Mouse (Mus musculus): ENCODE measurements around the gene Hk3.

Gene Hk3

DNA sequence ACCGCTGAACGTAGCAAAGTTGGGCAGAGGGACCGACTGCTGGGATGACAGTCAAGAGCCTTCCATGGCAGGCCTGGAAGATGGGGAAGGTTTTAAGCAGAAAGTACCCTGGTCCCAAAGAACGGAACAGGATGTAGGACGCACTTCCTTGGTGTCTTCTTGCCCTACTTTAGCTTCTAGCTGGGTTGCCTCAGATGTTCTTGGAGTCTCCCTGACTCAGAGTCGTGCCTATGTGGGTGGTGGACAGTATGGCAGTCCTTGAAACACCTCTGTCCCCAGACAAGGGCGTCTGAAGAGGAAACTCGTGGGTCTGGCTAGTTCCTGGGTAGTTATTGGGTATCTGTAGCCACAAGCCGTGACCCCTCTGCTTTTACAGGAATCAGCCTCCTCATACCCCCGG is 19.1 kb downstream of the Hk3 start:
- DNase-seq (ENCODE audit: low spot score): no peak

DNA sequence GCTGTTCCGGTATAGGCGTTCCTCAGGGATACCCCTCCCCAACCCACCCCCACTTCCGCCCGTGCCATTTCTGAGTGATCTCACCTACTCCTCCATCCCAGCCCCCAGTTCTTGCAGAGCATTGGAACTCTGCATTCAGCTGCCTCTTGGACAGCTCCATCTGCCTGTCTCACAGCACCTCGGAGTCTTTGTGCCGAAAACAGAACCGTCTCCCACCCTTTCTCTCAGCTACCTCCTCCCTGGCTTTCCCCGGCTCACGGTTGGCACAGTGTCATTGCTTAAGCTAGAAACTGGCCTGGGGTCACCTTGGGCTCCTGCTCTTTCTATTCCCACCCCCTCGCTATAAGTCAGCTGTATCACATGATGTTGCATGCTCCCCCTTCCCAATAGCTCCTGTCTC is 20.8 kb downstream of the Hk3 start:
- no peak for DNase-seq (ENCODE audit: low spot score)

DNA sequence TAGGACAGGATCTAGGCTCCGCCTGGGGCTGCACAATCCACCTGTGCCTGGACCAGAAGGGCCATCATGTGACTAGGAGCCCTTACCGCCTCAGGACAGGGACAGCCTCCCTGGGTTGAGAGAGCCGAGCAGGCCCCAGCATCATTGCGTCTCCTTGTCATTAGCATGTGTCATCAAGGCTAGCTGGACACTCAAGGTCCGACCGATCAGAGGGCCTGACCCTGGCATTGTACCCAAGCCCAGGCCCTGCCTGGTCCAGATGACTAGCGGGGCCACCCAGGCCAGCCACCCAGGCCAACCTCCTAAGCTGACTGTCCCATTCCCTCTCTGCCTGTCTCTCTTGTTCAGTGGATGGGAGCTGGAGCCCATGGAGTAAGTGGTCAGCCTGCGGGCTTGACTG is 23.6 kb downstream of the Hk3 start:
- no peak for DNase-seq (ENCODE audit: low spot score)

DNA sequence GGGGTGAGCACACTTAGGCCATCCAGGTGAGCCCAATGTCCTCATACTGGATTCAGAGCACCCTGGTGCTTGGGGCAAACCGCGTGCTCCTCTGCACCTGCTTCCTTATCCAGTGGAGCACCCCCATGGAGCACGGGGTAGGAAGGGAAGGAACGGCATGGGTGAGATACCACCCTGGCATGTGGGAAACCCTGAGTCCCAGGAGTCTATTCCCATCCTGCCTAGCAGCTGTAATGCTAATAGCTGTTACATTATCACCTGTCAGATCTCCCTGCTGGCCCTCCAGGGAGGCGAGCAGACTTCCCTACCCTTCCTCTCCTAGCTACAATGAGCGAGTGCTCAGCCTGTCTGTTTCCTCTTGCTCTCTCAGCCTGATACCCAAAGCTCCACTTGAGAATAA is 26.0 kb downstream of the Hk3 start:
- no peak for DNase-seq (ENCODE audit: low spot score)

DNA sequence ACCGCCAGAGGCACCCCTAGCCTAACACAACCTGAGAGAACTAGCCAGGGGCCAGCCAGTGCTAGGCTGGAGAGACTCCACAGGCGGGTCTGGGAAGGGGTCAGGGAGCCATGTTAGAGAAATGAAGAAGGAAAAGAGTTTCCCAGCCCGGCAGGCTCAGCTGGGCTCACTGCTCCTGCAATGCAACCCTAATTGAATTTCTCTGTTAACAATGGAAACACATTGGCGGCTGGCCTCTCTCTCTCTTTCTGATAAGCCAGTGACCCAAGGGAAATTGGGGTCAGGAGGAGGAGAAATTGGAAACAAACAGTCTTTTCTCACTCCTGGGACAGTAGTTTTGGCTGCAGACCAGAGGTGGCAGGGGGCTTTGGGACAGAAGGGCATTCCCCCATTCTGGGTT is 26.6 kb downstream of the Hk3 start:
- DNase-seq (ENCODE audit: low spot score): no peak

DNA sequence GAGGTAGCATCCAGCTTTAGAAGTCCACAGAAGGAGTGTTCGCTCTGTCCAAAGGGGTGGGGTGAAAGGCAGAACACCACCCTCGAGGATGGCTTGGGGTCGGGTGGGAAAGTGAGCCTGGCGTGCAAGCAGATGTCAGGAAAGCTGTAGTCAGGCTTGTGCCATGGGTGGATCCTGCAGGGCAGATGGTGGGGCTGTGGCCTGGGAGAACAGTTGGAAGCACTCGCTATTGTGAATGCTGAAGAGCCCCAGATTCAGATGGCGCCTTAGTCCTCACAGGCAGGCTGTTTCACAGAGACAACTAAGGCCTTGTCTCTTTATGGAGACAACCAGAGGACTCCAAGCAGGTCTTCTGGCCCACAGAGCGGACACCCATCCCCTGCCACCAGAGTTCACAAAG is 29.0 kb downstream of the Hk3 start:
- peak; percentile 57 for DNase-seq (ENCODE audit: low spot score)

DNA sequence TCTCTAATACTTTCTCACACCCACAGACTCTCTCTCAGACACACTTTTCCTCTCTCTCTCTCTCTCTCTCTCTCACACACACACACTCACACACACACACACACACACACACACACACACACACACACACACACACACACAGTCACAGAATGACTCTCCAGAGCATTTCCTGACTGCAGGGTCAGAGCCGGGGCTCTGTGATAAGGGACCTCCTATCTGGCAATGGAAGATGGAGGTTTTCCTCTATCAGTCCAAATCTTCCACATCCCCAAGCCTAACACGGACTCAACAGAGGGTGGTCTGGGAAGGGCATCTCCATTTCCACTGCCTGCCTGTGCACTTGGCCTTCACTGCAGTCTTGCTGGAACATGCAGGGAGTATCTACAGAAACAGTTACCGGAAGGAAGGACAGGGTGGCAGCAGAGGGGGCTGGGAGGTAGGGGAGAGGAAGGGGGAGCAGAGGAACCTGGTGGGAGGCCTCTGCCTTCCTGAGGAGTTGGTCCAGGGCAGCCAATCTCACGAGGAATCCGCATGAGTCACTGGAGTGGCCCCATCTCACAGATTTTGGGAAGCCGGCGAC is 32.9 kb downstream of the Hk3 start:
- DNase-seq (ENCODE audit: low spot score): no peak

DNA sequence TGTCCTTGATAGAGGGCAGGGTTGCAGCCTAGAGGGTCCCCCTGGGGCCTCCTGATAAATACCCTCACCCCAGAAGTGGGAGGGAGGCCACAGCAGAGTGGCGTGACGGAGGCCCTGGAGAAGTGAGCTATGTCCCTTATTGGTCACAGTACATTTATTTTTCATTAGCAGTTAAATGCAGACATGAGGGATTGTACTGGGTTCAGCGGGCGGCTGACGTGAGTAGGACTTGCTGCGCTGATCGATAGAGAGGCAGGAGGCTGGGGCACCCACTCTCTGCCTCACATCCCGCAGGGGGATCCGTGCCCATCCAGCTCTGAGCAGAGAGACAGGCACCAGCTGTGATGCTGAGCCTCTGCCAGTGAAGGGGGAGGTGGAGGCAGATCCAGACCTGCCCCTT is 33.8 kb downstream of the Hk3 start:
- no peak for DNase-seq (ENCODE audit: low spot score)

DNA sequence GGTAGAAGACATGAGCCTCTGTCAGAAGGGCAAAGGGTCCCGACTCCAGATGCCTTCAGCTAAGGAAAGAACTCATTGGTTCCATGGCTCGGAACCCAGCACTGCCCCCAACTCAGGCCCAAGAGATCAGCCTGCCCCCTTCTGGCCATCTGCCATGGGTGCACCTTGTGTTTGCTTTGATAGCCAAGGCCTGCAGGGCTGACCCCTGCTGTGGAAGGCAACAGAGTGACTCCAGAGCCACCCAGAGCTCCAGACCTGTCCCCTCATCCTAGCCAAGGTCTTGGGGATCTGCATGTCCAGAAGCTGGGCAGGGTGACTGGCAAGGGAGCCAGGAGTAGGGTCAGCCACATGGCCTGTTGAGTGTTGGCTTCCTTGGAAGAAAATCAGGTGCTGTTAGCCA is 37.6 kb downstream of the Hk3 start:
- DNase-seq (ENCODE audit: low spot score): no peak

DNA sequence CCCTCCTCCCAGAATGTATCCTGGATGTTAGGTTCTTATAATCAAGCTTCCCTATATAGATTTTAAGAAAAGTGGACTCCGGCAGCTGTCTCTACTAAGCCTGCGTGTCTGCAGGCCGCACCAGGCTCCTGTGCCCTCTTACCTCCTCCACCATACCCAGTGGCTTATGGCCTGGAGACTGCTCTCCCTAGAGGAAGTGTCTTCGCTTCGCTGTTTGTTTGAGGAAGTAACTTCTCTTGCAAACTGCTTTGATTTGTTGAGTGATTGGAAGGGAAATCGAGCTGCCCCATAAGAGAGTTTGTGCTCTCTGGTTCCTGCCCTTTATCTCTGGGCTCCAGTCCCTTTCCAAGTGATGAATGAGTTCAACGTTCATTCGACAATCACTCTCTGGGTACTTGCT is 38.2 kb downstream of the Hk3 start:
- DNase-seq (ENCODE audit: low spot score): no peak

DNA sequence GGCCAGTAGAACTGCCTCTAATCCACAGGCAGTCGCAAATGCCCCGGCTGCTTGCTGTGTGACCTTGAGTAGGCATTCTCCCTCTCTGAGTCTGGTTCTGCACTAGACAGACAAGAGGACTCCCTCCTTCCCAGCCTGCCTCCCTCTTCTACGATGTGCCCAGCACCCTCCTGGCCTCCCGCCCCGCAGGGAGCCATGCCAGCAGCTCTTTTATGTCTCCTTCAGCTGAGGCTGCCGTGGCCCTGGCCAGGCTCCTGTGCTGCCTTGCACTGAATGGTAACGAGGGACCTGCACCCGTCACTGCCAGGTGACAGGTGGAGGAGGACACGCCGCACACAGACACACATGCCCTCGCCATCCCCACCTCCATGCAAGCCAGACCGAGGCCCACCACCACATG is 40.2 kb downstream of the Hk3 start:
- no peak for DNase-seq (ENCODE audit: low spot score)

DNA sequence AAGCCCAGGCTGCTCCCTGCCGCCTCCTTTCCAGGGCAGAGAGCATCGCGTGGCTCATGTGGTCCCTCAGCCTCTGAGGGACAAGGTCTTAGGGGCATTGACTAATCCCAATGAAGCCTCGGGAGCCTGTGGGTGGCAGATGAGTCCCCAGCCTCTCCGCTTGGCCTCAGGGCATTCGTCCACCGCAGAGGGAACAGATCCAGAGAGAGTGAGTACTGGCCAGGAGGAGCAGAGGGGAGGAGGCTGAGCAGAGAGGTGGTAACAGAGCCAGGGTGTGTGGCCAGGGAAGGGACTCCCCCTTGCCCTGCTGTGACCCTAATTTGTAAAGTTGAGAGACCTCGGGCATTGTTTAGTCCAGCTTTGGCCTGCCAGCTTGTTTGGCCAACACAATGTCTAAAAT is 42.4 kb downstream of the Hk3 start:
- no peak for DNase-seq (ENCODE audit: low spot score)

DNA sequence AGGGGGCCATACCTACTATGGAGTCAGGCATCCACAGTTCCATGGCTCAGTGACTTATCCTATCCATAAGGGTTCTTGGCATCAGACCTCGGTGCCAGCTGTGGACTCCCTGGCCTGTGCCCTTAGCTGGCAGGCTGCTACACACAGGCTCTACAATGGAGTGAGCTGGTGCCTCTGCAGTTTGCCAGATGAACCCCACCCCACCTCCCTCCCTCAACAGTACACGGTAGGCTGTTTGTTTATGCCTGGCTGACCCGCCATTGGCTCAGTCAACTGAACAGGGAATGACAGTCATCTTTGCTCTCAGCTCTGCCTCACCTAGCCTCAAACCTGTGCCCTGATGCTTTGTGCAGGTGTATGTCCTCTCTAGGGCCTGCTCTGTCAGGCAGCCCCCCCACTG is 45.6 kb downstream of the Hk3 start:
- DNase-seq (ENCODE audit: low spot score): no peak

DNA sequence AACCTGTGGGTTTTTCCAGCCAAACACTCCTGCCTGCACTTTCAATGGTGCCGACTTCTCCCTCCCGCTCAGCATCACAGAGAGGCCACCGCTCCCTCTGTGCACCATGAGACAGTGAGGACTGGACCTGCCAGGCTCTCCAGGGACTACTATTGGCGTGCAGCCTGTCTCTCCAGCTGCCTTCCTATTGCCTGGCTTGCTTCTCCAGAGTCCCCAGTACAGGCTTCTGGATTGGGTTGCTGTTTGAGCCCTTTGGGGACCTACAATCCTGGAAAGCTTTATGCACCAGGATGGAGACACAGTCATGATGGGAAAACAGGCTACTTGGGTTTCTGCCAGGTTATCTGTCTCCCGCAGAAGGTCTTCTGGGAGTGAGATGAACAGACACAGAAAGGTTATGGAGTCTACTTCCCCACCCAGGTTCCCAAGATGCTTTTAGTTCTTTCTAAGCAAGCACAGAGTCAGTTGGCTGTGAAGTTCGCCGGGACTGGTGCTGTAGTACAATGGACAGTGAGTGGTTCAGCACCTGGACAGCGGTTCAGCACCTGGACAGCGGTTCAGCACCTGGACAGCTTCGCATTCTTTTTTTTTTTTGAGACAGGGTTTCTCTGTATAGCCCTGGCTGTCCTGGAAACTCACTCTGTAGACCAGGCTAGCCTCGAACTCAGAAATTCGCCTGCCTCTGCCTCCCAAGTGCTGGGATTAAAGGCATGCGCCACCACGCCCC is 50.5 kb downstream of the Hk3 start:
- DNase-seq (ENCODE audit: low spot score): no peak

DNA sequence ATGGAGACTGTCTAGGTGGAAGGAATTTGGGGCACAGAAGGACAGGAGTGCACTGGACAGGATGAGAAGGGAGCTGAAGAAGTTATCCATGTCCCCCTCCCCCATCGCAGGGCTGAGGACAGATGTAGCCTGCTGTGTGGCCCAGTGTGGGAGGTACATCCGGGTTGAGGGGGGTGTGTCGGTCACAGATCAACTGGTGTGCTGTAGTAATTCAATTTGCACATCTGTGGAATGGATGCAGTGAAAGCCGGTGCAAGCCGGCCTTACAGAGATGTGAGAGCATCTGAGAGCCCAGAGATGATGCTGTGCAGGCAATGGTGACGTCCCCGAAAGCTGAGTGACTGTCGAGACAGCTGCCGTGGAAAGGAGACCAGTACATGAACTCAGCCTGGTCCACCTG is 51.7 kb downstream of the Hk3 start:
- DNase-seq (ENCODE audit: low spot score): no peak

DNA sequence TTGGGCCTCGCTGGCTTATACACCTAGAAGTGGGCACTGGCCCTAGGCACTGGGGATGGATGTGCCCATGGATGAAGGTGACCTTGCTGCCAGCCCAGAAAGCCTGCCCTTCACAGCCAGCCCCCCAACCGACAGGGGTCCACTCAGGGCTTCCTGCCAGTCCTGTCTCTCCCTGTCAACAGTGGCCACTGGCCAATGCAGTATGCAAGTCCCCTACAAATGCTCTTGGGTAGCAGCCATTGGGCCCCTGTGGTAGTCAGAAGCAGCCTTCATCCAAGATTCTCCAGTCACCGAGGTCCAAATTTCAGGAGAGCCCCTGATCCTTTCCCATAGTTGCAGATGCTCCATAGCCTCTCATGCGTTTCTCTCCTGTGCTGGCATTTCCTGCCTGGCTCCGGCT is 52.5 kb downstream of the Hk3 start:
- DNase-seq (ENCODE audit: low spot score): no peak

DNA sequence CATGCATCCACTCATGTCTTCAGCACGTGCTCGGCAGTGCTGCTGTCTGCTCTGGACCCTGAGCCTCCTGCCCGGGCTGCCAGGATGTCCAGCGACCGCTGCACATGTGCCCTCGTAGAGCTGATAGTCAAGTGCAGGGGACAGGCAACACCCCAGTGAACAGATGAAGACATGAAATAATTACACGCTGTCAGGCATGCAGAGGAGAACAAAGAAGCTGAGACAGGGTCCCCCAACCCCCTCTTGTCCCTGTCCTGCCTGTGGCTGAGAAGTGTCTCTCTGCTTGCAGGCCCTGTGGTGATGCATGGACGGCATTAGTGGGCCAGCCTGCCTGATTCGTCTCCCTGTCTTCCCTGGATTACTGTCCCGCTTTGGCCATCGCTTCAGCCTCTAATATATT is 53.7 kb downstream of the Hk3 start:
- no peak for DNase-seq (ENCODE audit: low spot score)

DNA sequence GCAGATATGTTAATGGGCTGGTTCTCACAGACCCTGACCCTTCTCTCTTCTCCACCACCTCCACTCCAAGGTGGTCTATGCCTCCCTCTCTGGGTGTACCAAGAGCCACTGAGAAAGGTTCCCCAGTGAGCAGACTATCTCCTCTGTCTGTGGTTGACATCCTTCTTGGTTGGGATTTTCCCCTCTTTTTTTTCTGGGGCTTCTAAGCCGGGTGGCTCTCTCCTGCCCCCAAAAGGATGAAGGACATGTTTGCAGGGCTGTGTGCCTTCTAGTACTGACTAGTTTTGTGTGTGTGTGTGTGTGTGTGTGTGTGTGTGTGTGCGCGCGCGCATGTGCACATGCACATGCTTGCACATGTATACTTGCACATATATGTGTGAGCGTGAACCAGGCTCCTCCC is 55.9 kb downstream of the Hk3 start:
- DNase-seq (ENCODE audit: low spot score): no peak

DNA sequence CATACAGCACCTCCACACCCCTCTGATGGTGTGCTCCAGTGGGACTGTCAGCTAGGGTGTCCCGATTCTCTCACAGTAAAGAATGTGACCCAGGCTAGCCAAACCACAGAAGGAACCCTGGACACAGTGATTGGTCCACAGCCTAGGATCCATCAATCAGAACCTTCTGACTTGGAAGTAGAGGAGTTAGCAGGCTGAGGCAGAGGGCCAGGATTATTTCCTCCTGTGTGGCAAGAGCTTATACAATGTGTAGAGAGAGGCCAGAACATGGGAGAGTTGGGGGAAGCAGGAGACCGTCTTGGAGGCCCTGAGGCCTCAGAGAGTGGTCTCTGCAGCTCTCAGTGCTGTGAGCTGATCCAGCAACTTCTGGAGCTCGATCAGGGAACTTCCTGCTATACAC is 60.7 kb downstream of the Hk3 start:
- DNase-seq (ENCODE audit: low spot score): no peak

DNA sequence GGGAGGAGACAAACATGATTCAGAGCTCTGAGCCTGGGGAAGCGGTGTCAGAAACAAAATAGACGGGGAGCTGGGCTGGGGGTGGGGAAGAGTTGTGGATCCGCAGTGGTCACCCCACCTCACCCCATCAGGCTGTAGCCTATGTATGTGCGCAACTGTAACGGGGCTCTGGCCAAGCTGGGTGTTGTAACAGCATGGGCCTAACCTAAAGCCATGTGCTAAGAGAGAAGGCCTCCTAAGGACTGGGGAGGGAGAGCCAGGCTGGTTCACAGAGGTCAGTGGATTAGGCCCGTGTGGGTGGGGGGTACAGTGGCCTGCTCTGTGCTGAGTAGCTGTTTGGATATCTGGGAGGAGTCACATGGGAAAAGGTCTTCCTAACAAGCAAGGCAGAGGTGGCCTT is 61.3 kb downstream of the Hk3 start:
- no peak for DNase-seq (ENCODE audit: low spot score)

DNA sequence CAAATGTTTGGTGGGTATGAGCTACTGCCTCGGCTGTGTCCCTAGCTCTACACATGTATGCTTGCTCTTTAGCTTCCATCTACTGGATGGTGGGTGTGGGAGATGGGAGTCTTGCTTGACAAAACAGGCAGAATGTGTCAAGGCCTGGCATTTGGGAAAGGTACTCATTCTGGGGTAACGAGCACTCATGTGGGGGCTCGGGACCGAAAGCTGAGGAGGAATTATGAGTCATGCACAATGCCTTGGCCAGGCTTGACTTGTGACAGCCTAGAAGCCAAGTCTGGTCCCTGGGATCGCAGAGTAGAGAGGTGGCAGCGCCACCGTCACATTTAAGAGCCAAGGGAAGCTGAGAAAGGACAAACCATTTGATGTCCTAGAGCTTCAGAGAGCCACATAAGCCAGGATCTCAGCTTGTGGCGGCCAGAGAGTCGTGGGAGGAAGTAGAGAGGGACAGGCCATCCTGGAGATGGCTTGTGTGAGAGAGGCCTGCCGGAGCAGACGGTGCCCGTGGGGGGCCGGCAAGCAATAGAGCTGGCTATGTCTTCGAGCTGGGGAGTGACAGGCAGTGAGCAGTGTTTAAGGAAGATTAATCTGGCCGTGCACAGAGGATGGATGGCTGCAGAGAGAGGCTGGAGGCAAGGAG is 62.0 kb downstream of the Hk3 start:
- DNase-seq (ENCODE audit: low spot score): no peak

DNA sequence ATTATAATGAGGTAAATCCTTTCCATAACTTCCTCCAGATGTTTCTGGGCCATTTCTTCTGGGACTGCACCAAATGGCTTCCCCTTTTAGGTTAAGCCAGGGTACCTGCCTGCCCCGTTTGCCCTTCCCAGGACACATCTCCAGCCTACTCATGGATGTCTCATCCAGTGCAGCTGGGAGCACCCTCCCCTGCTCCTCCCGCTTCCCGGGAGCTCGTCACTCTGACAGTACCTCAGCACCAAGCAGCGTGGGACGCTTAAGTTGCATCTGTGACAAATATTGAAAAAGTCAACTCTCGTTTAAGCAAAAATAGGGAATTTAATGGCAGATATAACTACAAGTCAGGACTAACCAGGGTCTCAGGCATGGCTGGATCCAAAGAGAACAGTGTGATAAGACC is 63.9 kb downstream of the Hk3 start:
- no peak for DNase-seq (ENCODE audit: low spot score)
